Mouse (Mus musculus) cerebellum, adult 11 months (tissue): ENCODE measurements around the gene Itch.

Experiments used
- DNase-seq: peaks from one replicate; pipeline ENCODE4 v3.0.0; 2022

Itch gene

DNA sequence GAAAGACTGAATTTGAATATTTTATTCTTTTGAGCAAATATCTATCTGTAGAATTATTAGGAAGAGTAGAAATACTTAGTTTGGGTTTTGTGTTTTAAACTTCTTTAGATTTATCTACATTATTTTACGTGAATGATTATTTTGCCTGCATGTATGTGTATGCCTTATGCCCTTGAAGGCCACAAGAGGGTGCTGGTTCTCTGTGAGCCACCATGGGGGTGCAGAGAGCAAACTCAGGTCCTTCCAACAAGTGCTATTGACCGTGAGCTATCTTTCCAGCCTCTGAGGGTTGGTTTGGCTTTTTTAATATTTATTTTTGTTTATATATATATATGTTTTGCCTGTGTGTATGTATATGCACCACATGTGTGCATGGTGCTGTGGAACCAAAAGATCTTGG is 74.1 kb downstream of the Itch start:
- no peak for DNase-seq

- no peak for DNase-seq
These were observed 89.8 kb downstream of the Itch start for GRCm38 (mm10) chr2:155223145-155223544.

DNA sequence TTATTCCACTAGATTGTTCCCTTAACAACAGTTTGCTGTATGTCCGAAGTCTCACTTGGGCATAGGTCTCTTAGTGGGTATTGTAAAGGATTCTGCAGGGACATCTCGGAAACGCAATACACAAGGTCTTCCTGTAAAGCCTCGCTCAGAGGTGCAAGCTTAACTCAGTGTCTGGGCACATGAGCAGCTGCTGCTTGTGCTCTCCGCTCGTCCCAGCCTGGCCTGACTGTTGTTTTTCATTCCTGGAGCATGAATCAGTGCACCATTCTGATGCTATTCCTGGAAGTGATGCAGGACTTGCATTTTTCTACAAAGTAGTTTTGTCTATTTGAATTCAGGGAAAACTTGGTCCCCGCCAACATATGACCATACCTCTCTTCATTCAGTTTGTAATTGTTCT is 91.4 kb downstream of the Itch start:
- no peak for DNase-seq

DNA sequence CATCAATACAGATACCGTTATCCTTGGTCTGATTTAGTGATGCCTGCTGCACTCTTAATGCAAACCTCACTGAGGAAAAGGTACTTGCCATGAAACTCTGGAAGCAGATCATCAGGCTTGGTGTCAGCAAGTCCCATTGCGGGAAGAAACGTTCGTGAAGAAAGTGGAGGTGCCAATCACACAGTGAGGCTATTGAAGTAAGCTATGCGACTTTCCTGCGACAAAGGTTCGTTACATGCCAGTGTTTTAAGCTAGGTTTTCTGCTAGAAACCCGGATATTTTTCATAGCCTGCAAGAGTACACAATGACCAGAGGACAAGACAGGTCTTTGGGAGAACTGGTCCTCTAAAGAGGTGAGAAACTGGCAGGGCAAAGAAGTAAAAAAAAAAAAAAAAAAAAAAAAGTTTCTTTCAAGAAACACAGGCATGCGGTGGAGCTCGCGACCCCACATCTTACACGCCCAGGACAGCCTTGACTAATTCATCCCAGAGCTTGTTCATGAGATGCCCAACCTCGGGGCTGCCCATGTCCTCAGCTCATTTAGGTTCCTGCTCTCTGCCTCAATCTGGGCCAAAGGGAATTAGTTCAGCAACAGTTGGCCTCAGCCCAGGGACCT is 102.5 kb downstream of the Itch start:
- no peak for DNase-seq

GRCm38 (mm10) chr2:155236362-155236992 is 103.2 kb downstream of the Itch start, which contains the start of gene Dynlrb1:
Gene Dynlrb1, plus strand, starts transcription at chr2:155236533.
- peak; percentile 98 for DNase-seq

- DNase-seq, result no peak
These were observed 104.0 kb downstream of the Itch start for GRCm38 (mm10) chr2:155237276-155237675.

DNA sequence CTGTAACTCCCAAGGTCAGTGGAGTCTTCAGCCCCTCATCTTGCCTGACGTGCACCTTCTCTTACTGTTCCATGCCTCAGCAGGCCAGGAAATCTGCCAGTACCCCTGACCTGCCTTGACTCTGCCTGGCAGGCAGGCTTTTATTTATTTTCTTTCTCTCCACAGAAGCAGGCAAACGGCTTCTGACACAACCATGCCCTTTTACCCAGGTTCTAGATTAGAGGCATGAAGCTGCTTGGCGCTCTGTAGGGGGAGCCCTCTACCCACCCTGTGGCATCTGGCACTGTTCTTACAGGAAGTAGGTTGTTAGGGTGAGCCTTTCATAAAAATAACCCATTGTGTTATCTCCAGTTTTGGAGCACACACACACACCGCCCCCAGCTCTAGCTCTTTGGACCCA is 107.6 kb downstream of the Itch start:
- DNase-seq, result no peak

DNA sequence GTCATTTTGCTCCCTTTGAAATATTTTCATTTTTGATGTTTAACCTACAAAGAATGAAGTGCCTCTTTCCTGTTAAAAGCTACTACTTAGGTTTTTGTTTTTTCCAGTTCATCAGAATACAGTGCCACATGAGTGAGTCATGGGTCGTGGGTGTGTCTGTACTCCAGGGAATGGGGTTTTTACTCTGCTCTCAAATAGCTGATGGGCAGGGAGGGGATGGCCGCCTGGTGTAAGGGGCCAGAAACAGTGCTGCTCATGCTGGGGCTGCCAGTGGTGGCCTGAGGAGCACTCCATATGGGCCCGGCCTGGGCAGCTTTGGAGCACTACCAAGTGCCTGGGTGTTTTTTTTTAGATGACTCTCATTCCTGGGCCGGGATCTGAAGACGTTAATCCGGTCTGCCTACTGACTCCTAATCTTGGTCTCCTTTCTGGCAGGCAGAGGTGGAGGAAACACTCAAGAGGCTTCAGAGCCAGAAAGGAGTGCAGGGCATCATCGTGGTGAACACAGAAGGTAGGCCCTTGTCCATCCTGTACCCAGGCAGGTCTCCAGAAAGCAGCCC is 109.1 kb downstream of the Itch start:
- DNase-seq, result peak; percentile 14

DNA sequence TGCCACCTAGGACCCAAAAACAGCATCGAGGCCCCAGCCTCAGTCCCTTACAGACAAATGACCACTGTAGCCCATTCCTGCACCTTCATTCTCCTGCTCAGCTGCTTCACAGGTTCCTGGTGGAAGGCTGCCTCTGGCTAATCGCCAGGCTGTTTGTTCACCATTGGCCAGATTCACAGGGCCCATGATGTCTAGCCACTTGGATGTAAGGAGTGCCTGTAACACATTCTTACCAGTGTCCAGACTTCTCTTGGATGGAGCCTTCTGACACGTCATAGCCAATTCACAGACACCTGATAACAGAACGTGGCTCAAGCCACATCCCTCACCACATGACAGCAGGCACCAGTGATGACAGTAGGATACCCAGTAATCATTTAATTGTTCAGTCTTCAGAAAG is 112.9 kb downstream of the Itch start:
- peak; percentile 21 for DNase-seq

DNA sequence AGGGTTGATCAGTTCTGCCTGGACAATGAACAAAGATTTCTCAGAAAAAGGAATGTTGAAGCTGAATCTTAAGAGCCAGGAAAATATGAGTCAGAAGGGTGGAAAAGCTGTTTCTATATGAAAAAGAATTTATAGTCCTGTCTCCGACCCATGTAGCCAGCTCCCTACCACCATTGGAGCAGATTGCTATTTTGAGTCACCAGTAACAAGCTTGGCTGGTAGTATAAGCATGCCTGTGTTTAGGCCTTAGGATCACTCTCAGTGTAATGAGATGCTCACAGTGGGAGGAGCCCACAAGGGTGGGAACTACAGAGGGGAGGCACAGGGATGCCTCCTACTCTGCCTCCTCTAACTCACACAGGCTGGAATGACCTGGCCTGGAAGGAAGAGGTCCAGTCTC is 114.9 kb downstream of the Itch start:
- DNase-seq, result no peak

GRCm38 (mm10) chr2:155248718-155249117 is 115.4 kb downstream of the Itch start:
- DNase-seq, result no peak

- DNase-seq, result no peak
These were observed 116.3 kb downstream of the Itch start for GRCm38 (mm10) chr2:155249588-155249987.

- DNase-seq, result no peak
These were observed 132.2 kb downstream of the Itch start for GRCm38 (mm10) chr2:155265526-155265925.

GRCm38 (mm10) chr2:155266896-155267295 is 133.6 kb downstream of the Itch start:
- DNase-seq, result no peak

DNA sequence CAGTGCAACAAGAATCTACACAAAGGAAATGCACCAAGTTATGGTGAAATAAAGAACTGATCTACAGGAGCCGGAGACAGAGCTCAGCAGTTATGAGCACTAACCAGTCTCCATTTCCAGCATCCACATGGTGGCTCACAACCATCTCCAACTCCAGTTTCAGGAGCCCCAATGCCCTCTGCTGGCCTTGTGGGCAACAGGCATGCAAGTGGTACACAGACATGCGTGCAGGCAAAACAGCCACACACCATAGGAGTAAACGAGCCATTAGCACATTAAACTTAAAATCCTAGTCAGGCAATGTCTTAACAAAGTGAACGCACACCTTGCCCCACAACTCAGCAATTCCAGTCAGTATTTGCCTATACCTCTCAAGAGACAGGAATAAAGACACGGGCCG is 138.6 kb downstream of the Itch start:
- DNase-seq, result no peak

- DNase-seq, result no peak
These were observed 139.3 kb downstream of the Itch start for GRCm38 (mm10) chr2:155272396-155273170.

GRCm38 (mm10) chr2:155273603-155274002 is 140.3 kb downstream of the Itch start:
- DNase-seq, result no peak

GRCm38 (mm10) chr2:155276195-155276594 is 142.9 kb downstream of the Itch start, which contains the start of gene Map1lc3a:
Gene Map1lc3a, plus strand, starts transcription at chr2:155276297.
- peak; percentile 98 for DNase-seq
